Mouse (Mus musculus) ovary, postnatal 14 days (tissue): ENCODE measurements at regions not wholly inside any gene's neighbourhood (a gene's known extent, or its start where the extent isn't known, plus 50 kb on each side); places are given as distances from the start of the nearest gene placed in this dataset.

Experiments used
- DNase-seq: peaks from one replicate; pipeline ENCODE4 v3.0.0; 2022; ENCODE audit warnings: low spot score

GRCm38 (mm10) chr1:34930571-34930970, 80.8 kb downstream of the Plekhb2 start:
- no peak for DNase-seq

DNA sequence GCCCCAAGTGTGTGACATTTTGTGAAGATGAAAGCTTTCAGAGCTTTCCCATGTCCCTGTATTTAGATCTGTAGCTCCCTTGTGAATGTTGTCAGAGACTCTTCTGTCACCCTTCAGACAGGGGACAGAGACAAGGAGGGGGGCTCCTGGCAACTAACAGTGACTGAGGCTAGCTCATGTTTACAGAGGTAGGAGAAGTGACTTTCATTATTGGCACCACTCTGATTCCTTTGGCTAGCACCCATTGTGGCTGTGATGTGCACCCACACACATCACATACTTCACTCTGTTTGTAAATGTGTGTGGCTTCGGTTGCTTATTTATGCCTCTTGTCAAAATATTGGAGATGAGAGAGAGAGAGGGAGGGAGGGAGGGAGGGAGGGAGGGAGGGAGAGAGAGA, 93.4 kb downstream of the Plekhb2 start:
- DNase-seq = no peak

- no peak for DNase-seq
Observed at GRCm38 (mm10) chr1:34961633-34962507, 112.1 kb downstream of the Plekhb2 start.

GRCm38 (mm10) chr1:34962508-34962885, 112.7 kb downstream of the Plekhb2 start:
- no peak for DNase-seq

GRCm38 (mm10) chr1:34974801-34975200, 125.0 kb downstream of the Plekhb2 start:
- no peak for DNase-seq

DNA sequence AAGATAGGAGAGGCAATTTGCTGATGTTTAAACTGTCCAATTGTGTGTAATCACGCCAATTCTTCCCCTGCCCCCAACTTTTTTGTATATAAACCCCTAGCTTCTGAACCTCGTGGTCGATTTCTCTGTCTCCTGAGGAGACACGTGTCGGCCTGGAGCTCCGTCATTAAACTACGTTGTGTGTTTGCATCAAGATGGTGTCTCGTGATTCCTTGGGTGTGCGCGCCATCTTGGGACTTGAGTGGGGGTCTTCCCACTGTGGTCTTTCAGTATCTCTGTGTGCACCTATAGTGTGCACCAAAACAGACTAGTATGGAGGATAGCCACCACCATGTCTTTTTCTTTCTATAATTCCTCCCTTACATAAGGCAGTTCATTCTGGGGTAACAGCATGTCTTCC, 128.4 kb downstream of the Plekhb2 start:
- DNase-seq = no peak

GRCm38 (mm10) chr1:34979350-34979749, 129.6 kb downstream of the Plekhb2 start:
- no peak for DNase-seq

- DNase-seq = no peak
Observed at GRCm38 (mm10) chr1:34981934-34982333, 132.2 kb downstream of the Plekhb2 start.

GRCm38 (mm10) chr1:34982966-34983365, 133.2 kb downstream of the Plekhb2 start:
- no peak for DNase-seq

GRCm38 (mm10) chr1:34986861-34987260, 137.1 kb downstream of the Plekhb2 start:
- no peak for DNase-seq

DNA sequence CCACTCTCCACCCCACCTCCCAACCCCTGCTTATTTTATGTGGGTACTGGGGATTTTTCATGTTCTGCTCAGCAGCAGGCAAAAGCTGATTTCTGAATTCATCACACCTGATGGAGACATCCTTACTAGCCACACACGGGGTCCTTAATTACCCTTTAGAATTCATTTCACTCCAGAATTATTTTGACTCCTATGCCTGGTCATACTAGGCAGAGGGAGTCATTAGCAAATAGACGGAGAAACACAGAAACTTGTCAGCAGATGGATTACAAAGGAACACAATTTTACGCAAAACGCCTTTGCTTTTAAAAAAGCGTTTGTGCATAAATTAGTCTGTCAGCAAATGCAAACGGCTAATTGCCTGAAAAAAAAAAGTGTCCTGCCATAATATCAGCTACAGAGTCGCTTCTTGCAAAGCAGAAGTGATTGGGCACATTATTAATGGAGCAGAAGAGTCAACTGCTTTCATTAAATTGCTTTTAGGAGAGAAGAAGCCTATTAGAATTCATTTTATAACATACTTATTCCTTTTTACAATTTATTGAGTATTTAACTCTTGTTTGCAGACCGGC, 138.0 kb downstream of the Plekhb2 start:
- no peak for DNase-seq

- no peak for DNase-seq
Observed at GRCm38 (mm10) chr1:34988225-34988624, 138.4 kb downstream of the Plekhb2 start.

DNA sequence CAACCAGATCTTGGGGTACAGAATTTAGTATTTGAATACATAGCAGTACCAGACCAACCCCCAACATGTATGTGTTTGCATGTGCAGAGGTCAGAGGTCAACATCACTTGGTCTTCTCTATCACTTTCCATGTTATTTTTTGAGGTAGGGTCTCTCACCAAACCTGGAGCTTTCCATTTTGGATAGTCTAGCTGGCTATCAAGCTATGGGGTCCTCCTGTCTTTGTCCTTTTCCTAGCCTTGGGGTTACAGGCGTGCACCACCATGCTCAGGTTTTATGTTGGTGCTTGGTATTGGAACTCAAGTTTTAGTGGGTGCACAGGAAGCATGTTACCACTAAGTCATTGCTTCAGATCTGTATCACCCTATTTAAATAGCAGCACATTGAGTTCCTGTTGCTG, 151.0 kb downstream of the Plekhb2 start:
- DNase-seq = no peak

DNA sequence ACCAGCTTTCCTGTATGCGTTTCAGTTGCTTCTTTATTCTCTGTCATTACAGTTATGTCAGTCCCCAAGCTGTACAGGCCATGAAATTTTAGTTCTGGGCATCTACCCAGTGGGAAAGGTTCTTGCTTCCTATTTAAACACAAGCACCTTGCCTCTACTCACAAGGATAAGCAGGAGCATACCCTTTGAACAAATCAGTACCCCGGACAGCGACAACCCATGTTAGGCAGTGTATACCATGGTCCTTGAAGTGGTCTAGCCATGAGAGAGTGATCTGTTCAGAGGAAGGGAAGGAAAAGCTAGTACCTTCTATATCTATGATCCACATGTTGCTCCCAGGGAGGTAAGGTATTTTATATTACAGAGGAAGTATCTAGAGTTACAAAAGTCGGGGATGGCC, 167.7 kb downstream of the Plekhb2 start:
- DNase-seq = peak; percentile 36

GRCm38 (mm10) chr1:35032619-35033018, 182.8 kb downstream of the Plekhb2 start:
- DNase-seq = peak; percentile 16

DNA sequence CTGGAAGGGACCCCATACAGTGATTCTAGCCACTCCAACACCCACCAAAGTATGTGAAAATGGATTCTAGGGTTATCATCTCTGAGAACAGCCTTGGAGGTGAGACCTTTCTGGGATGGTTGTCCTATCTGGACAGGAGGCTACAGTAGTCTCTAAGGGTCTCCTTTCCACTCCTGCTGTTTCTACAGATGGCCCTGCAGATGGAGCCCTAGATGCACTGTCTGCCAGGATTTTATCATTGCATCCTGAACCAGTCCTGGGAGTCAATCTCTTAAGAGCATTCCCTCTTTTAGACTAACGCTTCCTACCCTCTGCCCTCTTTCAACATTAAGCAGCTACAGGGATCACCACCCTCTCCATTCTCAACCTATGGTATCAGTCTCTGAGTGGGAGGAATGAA, 223.0 kb downstream of the Plekhb2 start:
- no peak for DNase-seq

DNA sequence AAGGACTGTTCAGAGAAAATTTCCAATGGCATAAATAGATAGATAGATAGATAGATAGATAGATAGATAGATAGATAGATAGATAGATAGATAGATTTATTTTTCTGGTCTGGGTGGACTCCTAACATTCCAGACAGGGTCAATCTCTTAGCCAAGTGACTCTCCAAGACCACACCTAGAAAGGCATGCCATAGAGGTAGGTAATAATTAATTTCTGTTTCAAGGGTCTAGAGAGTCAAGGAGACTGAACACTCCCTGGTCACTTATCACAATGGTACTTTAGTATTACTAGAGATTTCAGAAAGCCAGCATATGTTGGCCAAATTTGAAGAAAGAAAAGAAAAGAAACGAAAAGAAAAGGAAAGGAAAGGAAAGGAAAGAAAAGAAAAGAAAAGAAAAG, 245.1 kb downstream of the Plekhb2 start:
- DNase-seq = no peak

- DNase-seq = no peak
Observed at GRCm38 (mm10) chr1:35095785-35096184, 246.0 kb downstream of the Plekhb2 start.

- no peak for DNase-seq
Observed at GRCm38 (mm10) chr1:35106665-35107064, 256.9 kb downstream of the Plekhb2 start.

- no peak for DNase-seq
Observed at GRCm38 (mm10) chr1:35109801-35110200, 260.0 kb downstream of the Plekhb2 start.

DNA sequence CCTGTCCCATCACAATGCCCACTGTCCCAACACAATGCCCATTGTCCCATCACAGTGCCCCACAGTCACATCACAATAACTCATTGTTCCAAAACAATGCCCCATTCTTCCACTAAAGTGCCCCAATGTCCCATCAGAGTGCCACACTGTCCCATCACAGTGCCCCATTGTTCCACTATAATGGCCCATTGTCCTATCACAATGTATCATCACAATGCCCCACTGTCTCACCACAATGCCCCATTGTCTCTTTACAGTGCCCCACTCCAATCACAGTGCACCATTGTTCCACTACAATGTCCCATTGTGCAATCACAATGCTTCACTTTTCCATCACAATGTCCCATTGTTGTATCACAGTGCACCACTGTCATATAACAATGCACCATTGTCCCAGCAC, 265.7 kb downstream of the Plekhb2 start:
- DNase-seq = no peak

GRCm38 (mm10) chr1:35137907-35138306, 288.1 kb downstream of the Plekhb2 start:
- DNase-seq = no peak

- no peak for DNase-seq
Observed at GRCm38 (mm10) chr1:35149036-35149435, 299.3 kb downstream of the Plekhb2 start.

- no peak for DNase-seq
Observed at GRCm38 (mm10) chr1:35162506-35162905, 312.7 kb downstream of the Plekhb2 start.
